1 mouse cellular context compared by ENCODE assay signal in the genomic region with DNA sequence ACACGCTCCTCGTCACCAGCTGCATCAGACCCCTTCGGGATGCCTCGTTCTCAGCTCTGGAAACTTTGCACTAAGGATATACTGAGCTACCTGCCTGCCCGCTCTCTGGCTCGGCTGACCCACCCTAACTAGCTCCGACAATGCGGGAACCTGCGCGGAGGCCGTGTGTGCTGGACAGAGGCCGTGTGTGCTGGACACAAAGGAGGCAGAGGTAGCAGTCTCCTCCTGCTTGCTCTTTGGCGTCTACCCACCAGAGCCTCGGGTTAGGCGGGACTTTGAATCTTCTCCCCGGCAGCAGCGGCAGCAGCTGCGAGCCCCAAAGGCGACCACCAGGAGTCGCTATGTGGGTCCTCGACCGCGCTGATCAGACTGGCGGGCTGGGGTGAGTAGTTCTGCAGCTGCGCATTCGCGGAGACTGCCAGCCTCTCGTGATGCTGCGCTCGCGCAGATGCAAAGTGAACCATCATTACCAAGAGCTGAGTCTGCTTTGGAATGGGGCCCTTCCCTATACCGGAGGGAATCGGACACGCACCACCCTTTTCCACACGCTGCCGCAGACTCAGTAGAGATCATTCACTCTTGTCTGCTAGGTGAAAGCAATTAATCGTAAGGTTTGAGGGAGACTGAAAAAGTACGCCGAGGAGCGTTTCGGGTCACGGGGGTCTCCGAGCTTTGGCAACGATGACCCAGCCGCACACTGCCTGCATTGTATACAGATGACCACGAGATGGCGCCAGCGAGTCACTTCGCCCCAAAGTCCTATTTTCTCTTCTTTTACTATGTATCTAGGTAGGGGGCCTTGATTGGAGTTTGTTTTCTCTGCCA.
TF ChIP-seq lines count a peak whose summit lies in the region.

No protein-coding gene starts in this region.

TF ChIP-seq in MEL, 35 proteins besides CTCF, POLR2A, EP300 and RAD21:
- TF ChIP-seq USF1 (IDR thresholded peaks at IDR 0.05; ENCODE audit: low read depth, low read length) (no peak), TCF12 (IDR thresholded peaks at IDR 0.05; ENCODE audit: low read depth, low read length) (no peak), CHD1 (IDR thresholded peaks at IDR 0.05; ENCODE audit: low read depth, low read length) (no peak), TBP (IDR thresholded peaks at IDR 0.05; ENCODE audit: low read depth, low read length) (peak; percentile 65), MEF2A (IDR thresholded peaks at IDR 0.05; ENCODE audit: extremely low read depth, insufficient replicate concordance, low read depth, low read length, poor library complexity, severe bottlenecking) (no peak), UBTF (IDR thresholded peaks at IDR 0.05; ENCODE audit: borderline replicate concordance, insufficient read depth, low read depth, low read length) (0 out of 2 replicates have a peak, but pooled peaks have one; percentile 86), MAX (IDR thresholded peaks at IDR 0.05; ENCODE audit: low read length) (no peak), ZKSCAN1 (IDR thresholded peaks at IDR 0.05; ENCODE audit: low read depth, low read length) (no peak), HCFC1 (IDR thresholded peaks at IDR 0.05; ENCODE audit: low read depth, low read length) (no peak), MXI1 (IDR thresholded peaks at IDR 0.05; ENCODE audit: low read depth, low read length) (no peak)
TF ChIP-seq in MEL: peak in this region for 2.
